In genomic region chr17:88598570-88599368, GRCm38 (mm10) we compare ENCODE assay signal across 8 mouse cellular contexts. TPM values are rescaled to one million over a fixed set of nuclear protein-coding genes. Genes with fewer than 3 reads are reported as not detected.
DNase-seq lines count a peak whose midpoint lies in the region; ATAC-seq lines count a peak whose summit lies in the region.

No protein-coding gene starts in this region.

- no peaks in the 10 kb centered on the region for H3K36me3 ChIP-seq in liver, embryonic 11.5 days (ENCODE audit: control insufficient read depth, insufficient read depth, low read length)
- no peaks in the 10 kb centered on the region for H3K36me3 ChIP-seq in liver, embryonic 12.5 days
- no peaks in the 10 kb centered on the region for H3K36me3 ChIP-seq in forebrain, embryonic 12.5 days (replicated peaks)
- H3K36me3 ChIP-seq in neural tube, embryonic 15.5 days, result no peaks in the 10 kb centered on the region

- 0 out of 2 replicates have a peak overlapping the region, but pooled peaks have one; percentile 9 for H3K9ac ChIP-seq in liver, embryonic 11.5 days (ENCODE audit: low read depth, low read length)
- H3K9ac ChIP-seq in liver, embryonic 12.5 days, result no peak overlapping the region
- H3K9ac ChIP-seq in forebrain, embryonic 12.5 days, result peak overlapping the region; percentile 29; the same call in 1 of the 2 replicates
- H3K9ac ChIP-seq in neural tube, embryonic 15.5 days (replicated peaks), result 0 out of 2 replicates have a peak overlapping the region, but pooled peaks have one; percentile 1

- WGBS in liver, embryonic 11.5 days, result 34% methylated on average over 14 of the region's 14 CpGs
- 38% methylated on average over 14 of the region's 14 CpGs for WGBS in liver, embryonic 12.5 days (ENCODE audit: insufficient replicate concordance)
- WGBS in forebrain, embryonic 12.5 days, result 18% methylated on average over 14 of the region's 14 CpGs
- WGBS in neural tube, embryonic 15.5 days, result 12% methylated on average over 14 of the region's 14 CpGs

- no peaks in the 10 kb centered on the region for H3K9me3 ChIP-seq in liver, embryonic 11.5 days (ENCODE audit: control insufficient read depth, low read length)
- H3K9me3 ChIP-seq in liver, embryonic 12.5 days (replicated peaks), result no peaks in the 10 kb centered on the region
- no peaks in the 10 kb centered on the region for H3K9me3 ChIP-seq in forebrain, embryonic 12.5 days
- H3K9me3 ChIP-seq in neural tube, embryonic 15.5 days (replicated peaks), result no peaks in the 10 kb centered on the region

- no peaks in the 10 kb centered on the region for H3K27me3 ChIP-seq in liver, embryonic 11.5 days (replicated peaks; ENCODE audit: control insufficient read depth, insufficient read depth, low read length)
- H3K27me3 ChIP-seq in liver, embryonic 12.5 days (replicated peaks), result no peaks in the 10 kb centered on the region; the same call in 1 of the 2 replicates
- no peaks in the 10 kb centered on the region for H3K27me3 ChIP-seq in forebrain, embryonic 12.5 days
- no peaks in the 10 kb centered on the region for H3K27me3 ChIP-seq in neural tube, embryonic 15.5 days (replicated peaks)

- no peak overlapping the region for H3K4me3 ChIP-seq in liver, embryonic 11.5 days (ENCODE audit: low read depth, low read length)
- H3K4me3 ChIP-seq in liver, embryonic 12.5 days, result no peak overlapping the region
- H3K4me3 ChIP-seq in forebrain, embryonic 12.5 days (replicated peaks), result no peak overlapping the region
- H3K4me3 ChIP-seq in neural tube, embryonic 15.5 days (replicated peaks), result peak overlapping the region; percentile 49

- peak overlapping the region; percentile 90 for H3K4me2 ChIP-seq in liver, embryonic 11.5 days
- H3K4me2 ChIP-seq in liver, embryonic 12.5 days, result no peak overlapping the region
- H3K4me2 ChIP-seq in forebrain, embryonic 12.5 days, result peak overlapping the region; percentile 76
- peak overlapping the region; percentile 88 for H3K4me2 ChIP-seq in neural tube, embryonic 15.5 days

- no peak for ATAC-seq in liver, embryonic 11.5 days (replicated peaks; ENCODE audit: low FRiP score)
- ATAC-seq in liver, embryonic 12.5 days, result no peak
- ATAC-seq in forebrain, embryonic 12.5 days (ENCODE audit: low FRiP score), result no peak; the same call in 1 of the 2 replicates
- ATAC-seq in neural tube, embryonic 15.5 days (ENCODE audit: low FRiP score), result no peak

- intact Hi-C loops in left cerebral cortex, postnatal 14 days (cut with DNase I), result no loop called here

- no peak for DNase-seq in liver, embryonic 11.5 days (ENCODE audit: low spot score)
- DNase-seq in kidney, postnatal 4 days, result peak; percentile 12 to 25
- no peak for DNase-seq in adrenal gland, postnatal 4 days (ENCODE audit: low spot score in 2 of 2)
- no peak for DNase-seq in urinary bladder, adult 2 months (ENCODE audit: low spot score)
- no peak for DNase-seq in left cerebral cortex, postnatal 14 days (ENCODE audit: low spot score in 2 of 2)

- H3K27ac ChIP-seq in liver, embryonic 11.5 days (ENCODE audit: low read depth, low read length), result no peak overlapping the region
- no peak overlapping the region for H3K27ac ChIP-seq in liver, embryonic 12.5 days
- H3K27ac ChIP-seq in forebrain, embryonic 12.5 days, result peak overlapping the region; percentile 21; the same call in 1 of the 2 replicates
- H3K27ac ChIP-seq in neural tube, embryonic 15.5 days (replicated peaks), result peak overlapping the region; percentile 41; the same call in 1 of the 2 replicates

- peaks cover 7% of the 10 kb centered on the region for H3K4me1 ChIP-seq in liver, embryonic 11.5 days (replicated peaks; ENCODE audit: control insufficient read depth, insufficient read depth, low read length)
- H3K4me1 ChIP-seq in liver, embryonic 12.5 days, result peaks cover 14% of the 10 kb centered on the region
- peaks cover 16% of the 10 kb centered on the region for H3K4me1 ChIP-seq in forebrain, embryonic 12.5 days
- H3K4me1 ChIP-seq in neural tube, embryonic 15.5 days, result peaks cover 28% of the 10 kb centered on the region

RNA-seq across cellular contexts. Expression of gene Ston1, which starts 1.3 kb away (rescaled TPM):
- 2.8 and 2.9 TPM in 2 replicates for polyA plus RNA-seq in liver, embryonic 11.5 days (2014; fragmentation: Nextera tagmentation; extraction: Ambion mirVana)
- polyA plus RNA-seq in liver, embryonic 12.5 days (2016; fragmentation: Nextera tagmentation; extraction: Ambion mirVana), result 1.4 TPM in 2 replicates
- 1.5 and 2.4 TPM in 2 replicates for polyA plus RNA-seq in forebrain, embryonic 12.5 days (2016; fragmentation: Nextera tagmentation; extraction: Ambion mirVana)
- polyA plus RNA-seq in neural tube, embryonic 15.5 days (2015; fragmentation: Nextera tagmentation; extraction: Ambion mirVana), result 1.0 and 2.6 TPM in 2 replicates
- total RNA-seq in adrenal gland, postnatal 4 days (2021), result 10 to 100 TPM; 41.9 to 44.3 TPM
- 28.6 and 38.4 TPM in 2 replicates for polyA plus RNA-seq in urinary bladder, adult 2 months (2012; rRNA removed)
- 1 to 10 TPM; 4.4 to 6.6 TPM for total RNA-seq in left cerebral cortex, postnatal 14 days (2021)

Comparison
In these comparisons a context has a peak if more than half of its experiments do, and no peak if none do; other contexts are left out.
1. DNase-seq: peak in kidney, postnatal 4 days (2 of 2); none in liver, embryonic 11.5 days (single experiment), adrenal gland, postnatal 4 days (0 of 2), urinary bladder, adult 2 months (single experiment) and left cerebral cortex, postnatal 14 days (0 of 2).
2. H3K27ac ChIP-seq: peak in forebrain, embryonic 12.5 days (single experiment) and neural tube, embryonic 15.5 days (single experiment); none in liver, embryonic 11.5 days (single experiment) and liver, embryonic 12.5 days (single experiment).